Mouse (Mus musculus): Measurements from ENCODE around the gene Krt2.
A peak's percentile ranks its signal among the peaks of the same experiment; 100 is the strongest.

Gene Krt2

GRCm38 (mm10) chr15:101772080-101772710, 45.8 kb downstream of the Krt2 start:
- peak; percentile 28 for DNase-seq (ENCODE audit: low spot score)

GRCm38 (mm10) chr15:101770226-101770625, 47.7 kb downstream of the Krt2 start:
- DNase-seq (ENCODE audit: low spot score): no peak
